Mouse (Mus musculus): ENCODE measurements around the gene Pogk.

DNA sequence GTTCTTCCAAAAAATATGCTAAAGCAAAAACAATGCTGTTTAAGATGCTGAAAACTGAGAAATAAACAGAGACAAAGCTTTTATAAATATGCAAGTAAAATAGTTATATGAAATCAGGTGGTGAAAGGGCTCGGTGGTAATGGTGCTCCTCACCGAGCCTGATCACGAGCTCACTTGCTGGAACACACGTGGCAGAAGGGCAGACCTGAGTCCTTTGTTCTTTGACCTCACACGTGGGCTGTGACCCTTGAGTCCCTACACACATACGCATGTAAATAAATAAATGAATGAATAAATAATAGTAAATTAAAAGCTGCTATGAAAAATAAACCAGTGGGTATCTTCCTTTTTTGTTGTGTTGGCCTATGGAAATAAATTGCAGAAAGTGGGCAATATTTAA lies 32.5 kb downstream of the Pogk start:
- TF ChIP-seq POLR2A (IDR thresholded peaks at IDR 0.05; ENCODE audit: control insufficient read depth, low read depth, low read length) (no peak), CTCF (IDR thresholded peaks at IDR 0.05; ENCODE audit: control insufficient read depth, insufficient read depth, insufficient replicate concordance, low read depth, low read length) (no peak)
